In genomic region chrX:93294736-93295490, GRCm38 (mm10) we compare ENCODE assay signal across 18 mouse cellular contexts. TPM values are rescaled to one million over a fixed set of nuclear protein-coding genes. Genes with fewer than 3 reads are reported as not detected.
A peak's percentile ranks its signal among the peaks of the same experiment; 100 is the strongest.
DNase-seq lines count a peak whose midpoint lies in the region; ATAC-seq and TF ChIP-seq lines count a peak whose summit lies in the region.
"Had no signal": no experiment of that assay in that cellular context is flagged by ENCODE, and none has a peak within 500 bp of the region (broad histone marks: within the 10 kb centered on the region; RNA-seq: fewer than 3 reads in every experiment).

No protein-coding gene starts in this region.

- H3K36me3 ChIP-seq in heart, embryonic 12.5 days: no peaks in the 10 kb centered on the region
- H3K36me3 ChIP-seq in forebrain, postnatal 0 days (ENCODE audit: insufficient read depth): no peaks in the 10 kb centered on the region

- H3K27ac ChIP-seq in heart, embryonic 12.5 days (ENCODE audit: poor library complexity, severe bottlenecking): no peak overlapping the region
- peak overlapping the region; percentile 62 for H3K27ac ChIP-seq in forebrain, postnatal 0 days (ENCODE audit: low read depth, low read length)
- H3K27ac ChIP-seq: heart, adult 2 months had no signal

- ATAC-seq in heart, embryonic 12.5 days (ENCODE audit: insufficient number of reproducible peaks, low FRiP score): no peak
- ATAC-seq in forebrain, postnatal 0 days: no peak

- H3K4me1 ChIP-seq in heart, embryonic 12.5 days (replicated peaks): peaks cover 15% of the 10 kb centered on the region; the same call in 1 of the 2 replicates
- H3K4me1 ChIP-seq in forebrain, postnatal 0 days (ENCODE audit: insufficient read depth): no peaks in the 10 kb centered on the region

- peaks cover 90% of the 10 kb centered on the region for H3K27me3 ChIP-seq in heart, embryonic 12.5 days (replicated peaks)
- H3K27me3 ChIP-seq in forebrain, postnatal 0 days (ENCODE audit: insufficient read depth, low read length): no peaks in the 10 kb centered on the region

- no peaks in the 10 kb centered on the region for H3K9me3 ChIP-seq in heart, embryonic 12.5 days (replicated peaks)
- no peaks in the 10 kb centered on the region for H3K9me3 ChIP-seq in forebrain, postnatal 0 days (ENCODE audit: low read length)

- intact Hi-C loops in heart, postnatal 36 days (cut with DNase I): no loop called here

- no peak overlapping the region for H3K9ac ChIP-seq in heart, embryonic 12.5 days
- H3K9ac ChIP-seq in forebrain, postnatal 0 days: 0 out of 2 replicates have a peak overlapping the region, but pooled peaks have one; percentile 10

- no peak for TF ChIP-seq CTCF in forebrain, postnatal 0 days (IDR thresholded peaks at IDR 0.05; ENCODE audit: low read depth)

- 10% methylated on average over 25 of the region's 25 CpGs for WGBS in heart, embryonic 12.5 days
- 33% methylated on average over 25 of the region's 25 CpGs for WGBS in forebrain, postnatal 0 days

- H3K4me2 ChIP-seq in heart, embryonic 12.5 days: 0 out of 2 replicates have a peak overlapping the region, but pooled peaks have one; percentile 26
- H3K4me2 ChIP-seq in forebrain, postnatal 0 days (ENCODE audit: low read depth): peak overlapping the region; percentile 35

- no peak overlapping the region for H3K4me3 ChIP-seq in heart, embryonic 12.5 days
- no peak overlapping the region; the same call in 1 of the 2 replicates for H3K4me3 ChIP-seq in forebrain, postnatal 0 days (ENCODE audit: low read depth, low read length)
- H3K4me3 ChIP-seq: heart, adult 2 months had no signal

- DNase-seq in heart, postnatal 36 days: no peak
- DNase-seq in retina, embryonic 14.5 days (ENCODE audit: low spot score): peak; percentile 2
- DNase-seq in retina, postnatal 1 day: no peak
- peak; percentile 45 for DNase-seq in forebrain, postnatal 0 days
- no peak for DNase-seq in yolk sac, embryonic 10.5 days (ENCODE audit: low spot score)
- no peak for DNase-seq in adrenal gland, postnatal 4 days (ENCODE audit: low spot score in 2 of 2)
- no peak for DNase-seq in gastrocnemius, adult 8-10 months (ENCODE audit: low spot score in 2 of 2)
- DNase-seq: cerebellum, adult 11 months; cerebellum, postnatal 36 days; heart, adult 2 months; kidney, adult 11 months; kidney, postnatal 25 days; lung, adult 18-20 months; lung, postnatal 4 days; thymus, postnatal 4 days had no signal

RNA-seq across cellular contexts. Expression of gene Arx, which starts 8.7 kb away (rescaled TPM):
- polyA plus RNA-seq in heart, embryonic 12.5 days (2016; fragmentation: Nextera tagmentation; extraction: Ambion mirVana): 0.10 TPM in 1 of 2 replicates, not detected in the other
- not detected for total RNA-seq in heart, postnatal 36 days (2021)
- 41.8 and 57.9 TPM in 2 replicates for total RNA-seq in forebrain, postnatal 0 days (2014; rRNA removed)
- polyA plus RNA-seq in forebrain, postnatal 0 days (2015; fragmentation: Nextera tagmentation; extraction: Ambion mirVana): 30.2 and 30.6 TPM in 2 replicates
- total RNA-seq in adrenal gland, postnatal 4 days (2021): under 1 TPM; 0.64 to 0.85 TPM
- under 1 TPM; 0.27 to 0.44 (median 0.34) TPM for total RNA-seq in gastrocnemius, adult 8-10 months (2022)
- total RNA-seq: heart, adult 2 months; MEL had no signal
- polyA plus RNA-seq: heart, adult 2 months; spleen, adult 2 months had no signal

Comparison
In these comparisons a context has a peak if more than half of its experiments do, and no peak if none do; other contexts are left out.
1. DNase-seq: peak in retina, embryonic 14.5 days (single experiment) and forebrain, postnatal 0 days (single experiment); none in heart, postnatal 36 days (0 of 2), retina, postnatal 1 day (single experiment), yolk sac, embryonic 10.5 days (single experiment), adrenal gland, postnatal 4 days (0 of 2) and gastrocnemius, adult 8-10 months (0 of 2).
2. RNA of gene Arx, which starts 8.7 kb away (total RNA-seq): 41.8 to 57.9 TPM in forebrain, postnatal 0 days; 0.64 to 0.85 TPM in adrenal gland, postnatal 4 days, 0.27 to 0.44 TPM in gastrocnemius, adult 8-10 months and not detected in heart, postnatal 36 days; every median in the first group is over 10 times any median in the second.